Mouse (Mus musculus) heart, adult 2 months (tissue): Measurements from ENCODE around the gene Pear1. TPM values are rescaled to one million over a fixed set of nuclear protein-coding genes. Genes with fewer than 3 reads are reported as not detected.
A peak's percentile ranks its signal among the peaks of the same experiment; 100 is the strongest.

ENCODE experiments used
- DNase-seq, 2 experiments: peaks; one replicate each; pipeline ENCODE4 v3.0.0; 2021
- H3K27ac ChIP-seq: fragments of 200-600 bp; 2 replicates; pipeline ENCODE4 v1.8.1; 2022
- H3K27me3 ChIP-seq: fragments of 200-500 bp; 2 replicates; pipeline ENCODE4 v1.6.1; 2012; ENCODE audit warnings: mild to moderate bottlenecking, low read length, inconsistent platforms, mixed read lengths; ENCODE audit not compliant: control insufficient read depth, insufficient read depth
- H3K36me3 ChIP-seq: fragments of 200-500 bp; 2 replicates; pipeline ENCODE4 v1.6.1; 2012; ENCODE audit warnings: low read length, inconsistent platforms; ENCODE audit not compliant: control insufficient read depth, insufficient read depth
- H3K4me1 ChIP-seq: fragments of 200-500 bp; 2 replicates; pipeline ENCODE4 v1.6.1; 2011; ENCODE audit warnings: low read length; ENCODE audit not compliant: control insufficient read depth, insufficient read depth
- H3K4me3 ChIP-seq: fragments of 200-600 bp; 2 replicates; pipeline ENCODE4 v1.8.1; 2022
- H3K79me2 ChIP-seq: fragments of 200-500 bp; replicated peaks from 2 replicates; pipeline ENCODE4 v1.6.1; 2012; ENCODE audit warnings: mild to moderate bottlenecking, inconsistent platforms, low read length, moderate library complexity, mixed read lengths; ENCODE audit not compliant: control insufficient read depth, insufficient read depth
- H3K9ac ChIP-seq: fragments of 200-500 bp; 2 replicates; pipeline ENCODE4 v1.6.1; 2012; ENCODE audit warnings: low read depth, mild to moderate bottlenecking, control low read depth, inconsistent platforms, low read length, mixed read lengths
- CTCF ChIP-seq: fragments of 200-600 bp; IDR thresholded peaks from 2 replicates; pipeline ENCODE4 v1.8.1; 2022; ENCODE audit warnings: antibody characterized with exemption, mild to moderate bottlenecking, moderate library complexity
- EP300 ChIP-seq: fragments of 200-500 bp; IDR thresholded peaks from 2 replicates; pipeline ENCODE4 v1.6.1; 2011; ENCODE audit warnings: low read depth, low read length, control low read depth; ENCODE audit not compliant: insufficient read depth
- POLR2A ChIP-seq: fragments of 200-500 bp; IDR thresholded peaks from 2 replicates; pipeline ENCODE4 v1.6.1; 2011; ENCODE audit warnings: mild to moderate bottlenecking, low read depth, low read length, control low read depth; ENCODE audit not compliant: insufficient read depth
- WGBS: fragments of 180-500 bp; shearing (Covaris S2); methylation state at CpG from one replicate; pipeline ENCODE4 v1.1.7; 2018; 5-methylcytosine and 5-hydroxymethylcytosine counted together
- intact Hi-C: fragments of 180-260 bp; cut with DNase I; formaldehyde crosslinking; loops from one replicate; pipeline ENCODE4 v1.15.1; 2025
- polyA plus RNA-seq: library from polyadenylated mRNA; depleted of rRNA; stranded (reverse); fragments of >200 nt; gene quantifications from 2 replicates; pipeline ENCODE4 v1.2.3, GENCODE M21; 2012
- total RNA-seq, 2 experiments: library from RNA; stranded (reverse); gene quantifications; 2 replicates each; pipeline ENCODE4 v1.2.3; 2021

Pear1 gene
- total and polyA plus RNA-seq, 3 experiments, result 17.1 to 42.5 (median 18.7) TPM

GRCm38 (mm10) chr3:87733984-87734761 is 89.9 kb downstream of the Pear1 start:
- H3K36me3 ChIP-seq, result no peaks in the 10 kb centered on the region
- 71% methylated on average over 11 of the region's 11 CpGs for WGBS

DNA sequence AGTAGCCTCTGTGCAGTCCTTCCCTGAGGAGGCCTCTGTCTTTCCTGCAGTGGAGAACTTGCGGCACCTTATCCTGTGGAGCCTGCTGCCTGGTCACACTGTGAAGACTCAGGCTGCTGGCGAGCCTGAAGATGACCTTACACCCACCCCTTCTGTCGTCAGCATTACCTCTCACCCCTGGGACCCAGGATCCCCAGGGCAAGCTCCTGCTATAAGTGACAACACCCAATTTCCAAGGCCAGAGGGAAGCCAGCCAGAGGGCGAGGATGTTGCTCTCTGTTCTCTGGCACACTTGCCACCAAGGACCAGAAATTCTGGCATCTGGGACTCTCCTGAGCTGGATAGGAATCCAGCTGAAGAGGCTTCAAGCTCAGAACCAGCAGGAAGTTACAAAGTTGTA is 91.0 kb downstream of the Pear1 start:
- no peaks in the 10 kb centered on the region for H3K4me1 ChIP-seq
- WGBS, result 79% methylated on average over 4 of the region's 4 CpGs
- no peak overlapping the region for H3K4me3 ChIP-seq
- H3K9ac ChIP-seq, result no peak overlapping the region
- intact Hi-C loops, result no loop called here
- no peaks in the 10 kb centered on the region for H3K36me3 ChIP-seq
- no peaks in the 10 kb centered on the region for H3K27me3 ChIP-seq
- no peaks in the 10 kb centered on the region for H3K79me2 ChIP-seq
- H3K27ac ChIP-seq, result no peak overlapping the region
- no peak for TF ChIP-seq EP300
- TF ChIP-seq CTCF, result no peak
- TF ChIP-seq POLR2A, result no peak
- no peak for DNase-seq

More at GRCm38 (mm10) chr3:87733984-87734761, 89.9 kb downstream of the Pear1 start:
- no peaks in the 10 kb centered on the region for H3K4me1 ChIP-seq
- TF ChIP-seq POLR2A, result no peak
- TF ChIP-seq EP300, result no peak
- TF ChIP-seq CTCF, result no peak
- no peak overlapping the region for H3K4me3 ChIP-seq
- intact Hi-C loops, result no loop called here
- DNase-seq, result no peak
- H3K9ac ChIP-seq, result no peak overlapping the region
- H3K79me2 ChIP-seq, result no peaks in the 10 kb centered on the region
- no peak overlapping the region for H3K27ac ChIP-seq
- H3K27me3 ChIP-seq, result no peaks in the 10 kb centered on the region

DNA sequence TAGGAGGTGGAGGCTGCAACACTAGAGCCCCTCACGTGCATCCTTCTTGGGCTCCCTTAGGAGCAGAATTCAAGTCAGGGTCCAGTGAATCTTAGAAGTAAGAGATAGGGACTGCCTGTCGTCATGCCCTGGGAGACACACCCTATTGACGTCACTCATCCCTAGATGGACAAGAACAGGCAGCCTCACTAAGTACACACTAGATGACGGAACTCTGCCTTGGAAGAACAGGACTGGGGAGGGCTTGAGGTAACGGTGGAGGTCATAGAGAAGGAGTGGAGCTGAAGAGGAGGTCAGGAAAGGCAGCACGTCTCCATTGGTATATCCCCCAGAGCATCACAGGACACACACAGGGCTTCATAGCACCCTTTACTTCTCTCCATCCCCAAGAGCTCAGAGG is 95.4 kb downstream of the Pear1 start:
- 83% methylated on average over 6 of the region's 6 CpGs for WGBS
- Histone ChIP-seq H3K4me1 (no peaks in the 10 kb centered on the region), H3K27me3 (no peaks in the 10 kb centered on the region), H3K9ac (no peak overlapping the region), H3K79me2 (no peaks in the 10 kb centered on the region), H3K36me3 (no peaks in the 10 kb centered on the region), H3K4me3 (no peak overlapping the region), H3K27ac (no peak overlapping the region)
- intact Hi-C loops, result no loop called here
- DNase-seq, result peak in 1 of 2 experiments; percentile 12
- TF ChIP-seq CTCF, result no peak
- no peak for TF ChIP-seq EP300
- TF ChIP-seq POLR2A, result no peak

GRCm38 (mm10) chr3:87726191-87726590 is 97.9 kb downstream of the Pear1 start:
- Histone ChIP-seq H3K36me3 (no peaks in the 10 kb centered on the region; the same call in 1 of the 2 replicates), H3K27ac (no peak overlapping the region), H3K9ac (no peak overlapping the region), H3K79me2 (no peaks in the 10 kb centered on the region), H3K27me3 (no peaks in the 10 kb centered on the region), H3K4me1 (no peaks in the 10 kb centered on the region), H3K4me3 (no peak overlapping the region)
- TF ChIP-seq POLR2A (no peak), EP300 (no peak), CTCF (no peak)
- 93% methylated on average over 7 of the region's 7 CpGs for WGBS
- peak in 1 of 2 experiments; percentile 7 for DNase-seq
- intact Hi-C loops, result no loop called here

- Histone ChIP-seq H3K79me2 (no peaks in the 10 kb centered on the region), H3K27me3 (no peaks in the 10 kb centered on the region), H3K4me3 (no peak overlapping the region), H3K36me3 (no peaks in the 10 kb centered on the region; the same call in 1 of the 2 replicates), H3K9ac (no peak overlapping the region), H3K27ac (no peak overlapping the region), H3K4me1 (no peaks in the 10 kb centered on the region)
- intact Hi-C loops, result no loop called here
- WGBS, result 96% methylated on average over 16 of the region's 16 CpGs
- peak in 1 of 2 experiments; percentile 11 for DNase-seq
- TF ChIP-seq EP300 (no peak), POLR2A (no peak), CTCF (no peak)
Observed at GRCm38 (mm10) chr3:87725396-87726160, 98.5 kb downstream of the Pear1 start.

DNA sequence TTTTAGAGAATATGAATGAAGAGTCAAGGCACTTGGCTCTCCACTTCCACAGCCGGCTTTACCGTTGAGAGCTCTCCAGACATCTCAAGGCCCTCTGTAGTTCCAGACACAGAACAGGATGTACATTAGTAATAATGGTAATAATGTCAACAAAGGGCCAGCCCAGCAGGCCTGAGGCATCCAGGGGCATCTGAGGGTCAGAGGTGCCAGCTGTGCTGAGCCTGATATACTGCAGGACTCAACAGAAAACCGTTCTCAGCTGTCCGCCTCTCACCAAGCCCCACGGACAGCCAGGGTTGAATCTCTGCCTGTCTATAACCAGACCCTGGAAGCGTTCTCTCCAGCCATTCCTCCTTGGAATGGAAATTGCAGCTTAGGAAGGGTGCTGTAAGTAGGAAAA is 99.5 kb downstream of the Pear1 start:
- no peak overlapping the region for H3K9ac ChIP-seq
- no peak for TF ChIP-seq POLR2A
- no peak for TF ChIP-seq CTCF
- no peak for TF ChIP-seq EP300
- WGBS, result 72% methylated on average over 6 of the region's 6 CpGs
- H3K27me3 ChIP-seq, result no peaks in the 10 kb centered on the region
- DNase-seq, result peak; percentile 0 to 1
- H3K27ac ChIP-seq, result no peak overlapping the region
- H3K36me3 ChIP-seq, result no peaks in the 10 kb centered on the region; the same call in 1 of the 2 replicates
- intact Hi-C loops, result no loop called here
- no peaks in the 10 kb centered on the region for H3K79me2 ChIP-seq
- H3K4me1 ChIP-seq, result no peaks in the 10 kb centered on the region
- no peak overlapping the region for H3K4me3 ChIP-seq
